Comparison of ENCODE assay signal across 19 mouse cellular contexts in the genomic region with DNA sequence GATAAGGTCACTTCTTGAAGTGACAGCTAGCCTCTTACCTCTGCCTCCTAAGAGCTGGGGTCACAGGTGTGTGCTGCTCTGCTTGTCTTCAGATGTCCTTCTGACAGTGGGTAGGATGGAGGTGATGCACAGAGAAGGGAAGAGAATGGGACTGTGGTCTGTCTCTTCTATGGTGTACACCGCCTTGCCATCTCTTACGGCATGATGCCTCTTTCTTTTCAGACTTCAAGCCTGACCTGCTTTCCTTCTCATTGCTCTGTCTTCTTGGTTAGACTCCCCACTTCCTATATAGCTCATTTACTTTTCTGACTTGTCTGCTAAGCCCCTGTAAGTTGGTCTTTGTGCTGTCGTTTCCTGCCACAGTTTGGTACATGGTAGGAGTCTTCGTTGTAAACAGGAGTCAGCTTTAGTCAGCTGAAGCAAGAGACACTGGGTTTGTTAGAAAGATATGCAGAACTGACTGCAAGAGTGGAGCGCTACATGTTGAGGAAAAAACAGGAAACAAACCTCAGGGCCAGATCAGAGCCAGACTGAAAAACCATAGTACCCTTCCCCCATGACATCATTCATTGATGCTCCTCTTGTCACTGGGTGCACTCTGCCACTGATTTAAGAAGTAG. TPM values are rescaled to one million over a fixed set of nuclear protein-coding genes. Genes with fewer than 3 reads are reported as not detected.
DNase-seq lines count a peak whose midpoint lies in the region; ATAC-seq and TF ChIP-seq lines count a peak whose summit lies in the region.
"Had no signal": no experiment of that assay in that cellular context is flagged by ENCODE, and none has a peak within 500 bp of the region (broad histone marks: within the 10 kb centered on the region; RNA-seq: fewer than 3 reads in every experiment).

No protein-coding gene starts in this region.

- no peaks in the 10 kb centered on the region for H3K36me3 ChIP-seq in small intestine, adult 2 months (ENCODE audit: control insufficient read depth, insufficient read depth, low read length)
- no peaks in the 10 kb centered on the region for H3K36me3 ChIP-seq in hindbrain, postnatal 0 days (ENCODE audit: insufficient read depth, low read length)
- no peaks in the 10 kb centered on the region for H3K36me3 ChIP-seq in kidney, embryonic 15.5 days
- H3K36me3 ChIP-seq: midbrain, embryonic 10.5 days had no signal

- no peak for TF ChIP-seq POLR2A in small intestine, adult 2 months (IDR thresholded peaks at IDR 0.05; ENCODE audit: low read depth, low read length)

- H3K4me3 ChIP-seq in small intestine, adult 2 months (ENCODE audit: low read depth, low read length) = no peak overlapping the region
- no peak overlapping the region for H3K4me3 ChIP-seq in hindbrain, postnatal 0 days (ENCODE audit: low read length)
- no peak overlapping the region for H3K4me3 ChIP-seq in kidney, embryonic 15.5 days (replicated peaks)
- H3K4me3 ChIP-seq: gastrocnemius, adult 2 months; midbrain, embryonic 10.5 days; myocyte had no signal

- no peaks in the 10 kb centered on the region for H3K4me1 ChIP-seq in small intestine, adult 2 months (ENCODE audit: control insufficient read depth, insufficient read depth, insufficient read length, low read length)
- H3K4me1 ChIP-seq in hindbrain, postnatal 0 days (ENCODE audit: insufficient read depth, low read length) = no peaks in the 10 kb centered on the region
- H3K4me1 ChIP-seq in kidney, embryonic 15.5 days = no peaks in the 10 kb centered on the region
- H3K4me1 ChIP-seq: midbrain, embryonic 10.5 days had no signal

- H3K27me3 ChIP-seq in small intestine, adult 2 months (ENCODE audit: control insufficient read depth, insufficient read depth, low read length) = no peaks in the 10 kb centered on the region
- no peaks in the 10 kb centered on the region for H3K27me3 ChIP-seq in hindbrain, postnatal 0 days (ENCODE audit: insufficient read depth, low read length)
- no peaks in the 10 kb centered on the region for H3K27me3 ChIP-seq in kidney, embryonic 15.5 days

- no peak overlapping the region for H3K9ac ChIP-seq in hindbrain, postnatal 0 days (replicated peaks; ENCODE audit: low read length)
- no peak overlapping the region for H3K9ac ChIP-seq in kidney, embryonic 15.5 days
- H3K9ac ChIP-seq: lung, embryonic 14.5 days had no signal

- no peak overlapping the region for H3K4me2 ChIP-seq in hindbrain, postnatal 0 days (ENCODE audit: low read depth, low read length)
- H3K4me2 ChIP-seq in kidney, embryonic 15.5 days = no peak overlapping the region
- H3K4me2 ChIP-seq: lung, embryonic 14.5 days had no signal

- peak overlapping the region; percentile 11; the same call in 1 of the 2 replicates for H3K27ac ChIP-seq in small intestine, adult 2 months (ENCODE audit: insufficient read depth, low read depth, low read length)
- H3K27ac ChIP-seq in hindbrain, postnatal 0 days = no peak overlapping the region
- H3K27ac ChIP-seq in kidney, embryonic 15.5 days = no peak overlapping the region
- H3K27ac ChIP-seq: gastrocnemius, adult 2 months; midbrain, embryonic 10.5 days had no signal

- no peaks in the 10 kb centered on the region for H3K9me3 ChIP-seq in hindbrain, postnatal 0 days (ENCODE audit: low read length)
- H3K9me3 ChIP-seq in kidney, embryonic 15.5 days (replicated peaks) = no peaks in the 10 kb centered on the region
- H3K9me3 ChIP-seq: G1E; midbrain, embryonic 10.5 days had no signal

- WGBS in small intestine, adult 2 months = 71% methylated on average over 5 of the region's 5 CpGs
- WGBS in hindbrain, postnatal 0 days = 86% methylated on average over 5 of the region's 5 CpGs
- 77% methylated on average over 5 of the region's 5 CpGs for WGBS in kidney, embryonic 15.5 days

- DNase-seq in B cell, adult 2 months = peak; percentile 43 to 46
- peak; percentile 74 for DNase-seq in CD4-positive, CD25-positive, alpha-beta regulatory T cell, adult 2 months (ENCODE audit: low read depth, low spot score)
- no peak for DNase-seq in urinary bladder, postnatal 25 days (ENCODE audit: low spot score)
- no peak for DNase-seq in hindbrain, postnatal 0 days (ENCODE audit: low spot score)
- DNase-seq: cerebellum, adult 18-20 months; embryo, embryonic 11 days; gastrocnemius, adult 2 months; heart, postnatal 4 days; kidney, postnatal 36 days; lung, embryonic 14.5 days; right cerebral cortex, postnatal 25 days had no signal

- ATAC-seq in granulocyte monocyte progenitor cell, adult 5-6 weeks (replicated peaks; ENCODE audit: poor library complexity, severe bottlenecking) = peak; percentile 59
- ATAC-seq in hindbrain, postnatal 0 days = no peak
- no peak for ATAC-seq in kidney, embryonic 15.5 days (replicated peaks; ENCODE audit: low FRiP score)
- ATAC-seq: forebrain, embryonic 14.5 days; intestine, embryonic 16.5 days had no signal

- no peak for TF ChIP-seq CTCF in small intestine, adult 2 months (IDR thresholded peaks at IDR 0.05; ENCODE audit: extremely low read depth, insufficient read length, insufficient replicate concordance, low read depth, low read length)
- TF ChIP-seq CTCF in hindbrain, postnatal 0 days (IDR thresholded peaks at IDR 0.05; ENCODE audit: low read depth) = no peak

RNA-seq across cellular contexts. Expression of a gene that starts 13.4 kb away (rescaled TPM):
- total RNA-seq in granulocyte monocyte progenitor cell, adult 5-6 weeks (2014; fragmentation: Nextera tagmentation) = 39.8 and 61.0 TPM in 2 replicates
- 27.5 and 28.0 TPM in 2 replicates for total RNA-seq in granulocyte monocyte progenitor cell, adult 5-6 weeks (2017)
- polyA plus RNA-seq in small intestine, adult 2 months (2012; rRNA removed) = 1.2 and 2.2 TPM in 2 replicates
- total RNA-seq in hindbrain, postnatal 0 days (2014; rRNA removed) = 15.4 and 17.6 TPM in 2 replicates
- polyA plus RNA-seq in hindbrain, postnatal 0 days (2015; fragmentation: Nextera tagmentation; extraction: Ambion mirVana) = 7.0 and 8.8 TPM in 2 replicates
- polyA plus RNA-seq in kidney, embryonic 15.5 days (2015; fragmentation: Nextera tagmentation; extraction: Ambion mirVana) = 6.0 and 7.6 TPM in 2 replicates

Comparison
In these comparisons a context has a peak if more than half of its experiments do, and no peak if none do; other contexts are left out.
1. DNase-seq: peak in B cell, adult 2 months (2 of 2) and CD4-positive, CD25-positive, alpha-beta regulatory T cell, adult 2 months (single experiment); none in urinary bladder, postnatal 25 days (single experiment) and hindbrain, postnatal 0 days (single experiment).